Mouse (Mus musculus): ENCODE results near the gene F12. TPM values are rescaled to one million over a fixed set of nuclear protein-coding genes. Genes with fewer than 3 reads are reported as not detected.

The F12 gene
- polyA plus RNA-seq, 1 experiment from 2014 or later, result 0.05 TPM

- peaks cover 23% of the 10 kb centered on the region for H3K27me3 ChIP-seq (ENCODE audit: insufficient read depth, low read length)
- TF ChIP-seq CTCF (IDR thresholded peaks at IDR 0.05; ENCODE audit: low read depth), result no peak
- H3K27ac ChIP-seq, result no peak overlapping the region
- no peak for ATAC-seq (replicated peaks; ENCODE audit: low FRiP score, low read depth)
- no peak overlapping the region for H3K9ac ChIP-seq (ENCODE audit: low read depth, low read length)
- no peak for DNase-seq (ENCODE audit: low spot score)
- no peaks in the 10 kb centered on the region for H3K36me3 ChIP-seq (ENCODE audit: insufficient read depth, low read length)
- no peak overlapping the region for H3K4me3 ChIP-seq (replicated peaks; ENCODE audit: low read depth, low read length)
- WGBS, result 77% methylated on average over 5 of the region's 5 CpGs
- no peak overlapping the region for H3K4me2 ChIP-seq (ENCODE audit: low read length)
- no peaks in the 10 kb centered on the region for H3K9me3 ChIP-seq (replicated peaks; ENCODE audit: low read length)
- 0 out of 2 replicates have a peak, but pooled peaks cover 7% of the 10 kb centered on the region for H3K4me1 ChIP-seq (replicated peaks; ENCODE audit: insufficient read depth, low read length)
These were observed 7.5 kb downstream of the F12 start for GRCm38 (mm10) chr13:55419142-55419541.

GRCm38 (mm10) chr13:55418004-55418403 lies 8.6 kb downstream of the F12 start:
- Histone ChIP-seq H3K36me3 (ENCODE audit: insufficient read depth, low read length) (no peaks in the 10 kb centered on the region), H3K4me2 (ENCODE audit: low read length) (no peak overlapping the region), H3K9ac (ENCODE audit: low read depth, low read length) (no peak overlapping the region), H3K27ac (no peak overlapping the region), H3K4me3 (replicated peaks; ENCODE audit: low read depth, low read length) (no peak overlapping the region), H3K9me3 (replicated peaks; ENCODE audit: low read length) (no peaks in the 10 kb centered on the region), H3K27me3 (ENCODE audit: insufficient read depth, low read length) (peaks cover 23% of the 10 kb centered on the region), H3K4me1 (replicated peaks; ENCODE audit: insufficient read depth, low read length) (0 out of 2 replicates have a peak, but pooled peaks cover 7% of the 10 kb centered on the region)
- 7% methylated on average over 12 of the region's 12 CpGs for WGBS
- ATAC-seq (replicated peaks; ENCODE audit: low FRiP score, low read depth), result peak; percentile 34
- TF ChIP-seq CTCF (IDR thresholded peaks at IDR 0.05; ENCODE audit: low read depth), result peak; percentile 85
- DNase-seq (ENCODE audit: low spot score), result peak; percentile 85

GRCm38 (mm10) chr13:55414743-55415380 lies 11.7 kb downstream of the F12 start, which contains the start of gene Pfn3:
Gene Pfn3, minus strand, starts transcription at chr13:55415232.
- peak within 1 kb of the TSS; percentile 21; the same call in 1 of the 2 replicates for H3K4me3 ChIP-seq (replicated peaks; ENCODE audit: low read depth, low read length)
- WGBS, result 14% methylated on average over 41 of the region's 41 CpGs
- ATAC-seq (replicated peaks; ENCODE audit: low FRiP score, low read depth) (peak; percentile 56), DNase-seq (ENCODE audit: low spot score) (peak; percentile 75)
- H3K27me3 ChIP-seq (ENCODE audit: insufficient read depth, low read length), result peaks cover 5% of the 10 kb centered on the region
- H3K9me3 ChIP-seq (replicated peaks; ENCODE audit: low read length), result no peaks in the 10 kb centered on the region
- TF ChIP-seq CTCF (IDR thresholded peaks at IDR 0.05; ENCODE audit: low read depth), result no peak
- no peaks in the 10 kb centered on the region for H3K36me3 ChIP-seq (ENCODE audit: insufficient read depth, low read length)
- 0 out of 2 replicates have a peak, but pooled peaks cover 7% of the 10 kb centered on the region for H3K4me1 ChIP-seq (replicated peaks; ENCODE audit: insufficient read depth, low read length)
- peak within 1 kb of the TSS; percentile 50 for H3K4me2 ChIP-seq (ENCODE audit: low read length)
- H3K27ac ChIP-seq, result no peak within 1 kb of the TSS
- H3K9ac ChIP-seq (ENCODE audit: low read depth, low read length), result 0 out of 2 replicates have a peak within 1 kb of the TSS, but pooled peaks have one; percentile 31

- Histone ChIP-seq H3K27ac (no peak overlapping the region), H3K27me3 (ENCODE audit: insufficient read depth, low read length) (no peaks in the 10 kb centered on the region), H3K4me1 (replicated peaks; ENCODE audit: insufficient read depth, low read length) (0 out of 2 replicates have a peak, but pooled peaks cover 7% of the 10 kb centered on the region), H3K36me3 (ENCODE audit: insufficient read depth, low read length) (no peaks in the 10 kb centered on the region), H3K9me3 (replicated peaks; ENCODE audit: low read length) (no peaks in the 10 kb centered on the region), H3K4me2 (ENCODE audit: low read length) (no peak overlapping the region), H3K9ac (ENCODE audit: low read depth, low read length) (no peak overlapping the region), H3K4me3 (replicated peaks; ENCODE audit: low read depth, low read length) (no peak overlapping the region)
- DNase-seq (ENCODE audit: low spot score), result no peak
- 86% methylated on average over 12 of the region's 12 CpGs for WGBS
- no peak for TF ChIP-seq CTCF (IDR thresholded peaks at IDR 0.05; ENCODE audit: low read depth)
- no peak for ATAC-seq (replicated peaks; ENCODE audit: low FRiP score, low read depth)
These were observed 13.3 kb downstream of the F12 start for GRCm38 (mm10) chr13:55413333-55413732.

GRCm38 (mm10) chr13:55412643-55413307 lies 13.8 kb downstream of the F12 start:
- DNase-seq (ENCODE audit: low spot score) (no peak), ATAC-seq (replicated peaks; ENCODE audit: low FRiP score, low read depth) (no peak)
- H3K9ac ChIP-seq (ENCODE audit: low read depth, low read length), result no peak overlapping the region
- no peaks in the 10 kb centered on the region for H3K9me3 ChIP-seq (replicated peaks; ENCODE audit: low read length)
- no peak overlapping the region for H3K4me2 ChIP-seq (ENCODE audit: low read length)
- H3K4me1 ChIP-seq (replicated peaks; ENCODE audit: insufficient read depth, low read length), result 0 out of 2 replicates have a peak, but pooled peaks cover 7% of the 10 kb centered on the region
- H3K4me3 ChIP-seq (replicated peaks; ENCODE audit: low read depth, low read length), result no peak overlapping the region
- H3K36me3 ChIP-seq (ENCODE audit: insufficient read depth, low read length), result no peaks in the 10 kb centered on the region
- 78% methylated on average over 13 of the region's 13 CpGs for WGBS
- no peak overlapping the region for H3K27ac ChIP-seq
- TF ChIP-seq CTCF (IDR thresholded peaks at IDR 0.05; ENCODE audit: low read depth), result 0 out of 2 replicates have a peak, but pooled peaks have one; percentile 8
- no peaks in the 10 kb centered on the region for H3K27me3 ChIP-seq (ENCODE audit: insufficient read depth, low read length)

- DNase-seq (ENCODE audit: low spot score) (no peak), ATAC-seq (replicated peaks; ENCODE audit: low FRiP score, low read depth) (no peak)
- Histone ChIP-seq H3K4me2 (ENCODE audit: low read length) (no peak overlapping the region), H3K9ac (ENCODE audit: low read depth, low read length) (no peak overlapping the region), H3K9me3 (replicated peaks; ENCODE audit: low read length) (no peaks in the 10 kb centered on the region), H3K4me3 (replicated peaks; ENCODE audit: low read depth, low read length) (no peak overlapping the region), H3K27ac (no peak overlapping the region), H3K36me3 (ENCODE audit: insufficient read depth, low read length) (no peaks in the 10 kb centered on the region), H3K27me3 (ENCODE audit: insufficient read depth, low read length) (no peaks in the 10 kb centered on the region), H3K4me1 (replicated peaks; ENCODE audit: insufficient read depth, low read length) (0 out of 2 replicates have a peak, but pooled peaks cover 7% of the 10 kb centered on the region)
- TF ChIP-seq CTCF (IDR thresholded peaks at IDR 0.05; ENCODE audit: low read depth), result no peak
- 73% methylated on average over 7 of the region's 7 CpGs for WGBS
These were observed 14.8 kb downstream of the F12 start for GRCm38 (mm10) chr13:55411826-55412225.
